In genomic region chr5:117241935-117242531, GRCm38 (mm10) we compare ENCODE assay signal across 8 mouse cellular contexts. TPM values are rescaled to one million over a fixed set of nuclear protein-coding genes. Genes with fewer than 3 reads are reported as not detected.
DNase-seq lines count a peak whose midpoint lies in the region; ATAC-seq and TF ChIP-seq lines count a peak whose summit lies in the region.

No protein-coding gene starts in this region.

- no peaks in the 10 kb centered on the region for H3K27me3 ChIP-seq in lung, embryonic 14.5 days (ENCODE audit: insufficient read depth, low read length)
- H3K27me3 ChIP-seq in forebrain, embryonic 13.5 days = no peaks in the 10 kb centered on the region

- WGBS in lung, embryonic 14.5 days = 46% methylated on average over 16 of the region's 16 CpGs
- 64% methylated on average over 16 of the region's 16 CpGs for WGBS in forebrain, embryonic 13.5 days

- DNase-seq in lung, embryonic 14.5 days = peak; percentile 38
- no peak for DNase-seq in lung, postnatal 4 days
- peak; percentile 59 to 64 for DNase-seq in left cerebral cortex, adult 2 months (ENCODE audit: extremely low spot score in 1 of 2, low spot score in 2 of 2)
- peak; percentile 85 to 88 for DNase-seq in right cerebral cortex, postnatal 10 days (ENCODE audit: low spot score in 2 of 2)
- DNase-seq in thymus, postnatal 0 days (ENCODE audit: low spot score) = no peak
- no peak for DNase-seq in T-cell, adult 2 months (ENCODE audit: low spot score)
- no peak for DNase-seq in lung, postnatal 36 days

- no peak overlapping the region for H3K27ac ChIP-seq in lung, embryonic 14.5 days (ENCODE audit: low read depth)
- peak overlapping the region; percentile 79 for H3K27ac ChIP-seq in forebrain, embryonic 13.5 days
- peak overlapping the region; percentile 98; the same call in 1 of the 2 replicates for H3K27ac ChIP-seq in left cerebral cortex, adult 2 months

- H3K9ac ChIP-seq in lung, embryonic 14.5 days = no peak overlapping the region
- peak overlapping the region; percentile 75 for H3K9ac ChIP-seq in forebrain, embryonic 13.5 days

- H3K4me2 ChIP-seq in lung, embryonic 14.5 days = peak overlapping the region; percentile 80
- peak overlapping the region; percentile 68 for H3K4me2 ChIP-seq in forebrain, embryonic 13.5 days

- peak overlapping the region; percentile 41 for H3K4me3 ChIP-seq in lung, embryonic 14.5 days (ENCODE audit: low read depth, low read length)
- peak overlapping the region; percentile 47 for H3K4me3 ChIP-seq in forebrain, embryonic 13.5 days
- peak overlapping the region; percentile 62 for H3K4me3 ChIP-seq in left cerebral cortex, adult 2 months

- no peaks in the 10 kb centered on the region for H3K4me1 ChIP-seq in lung, embryonic 14.5 days (ENCODE audit: insufficient read depth)
- peaks cover 22% of the 10 kb centered on the region for H3K4me1 ChIP-seq in forebrain, embryonic 13.5 days

- no peak for TF ChIP-seq CTCF in lung, embryonic 14.5 days (IDR thresholded peaks at IDR 0.05; ENCODE audit: low read depth)
- TF ChIP-seq CTCF in left cerebral cortex, adult 2 months (IDR thresholded peaks at IDR 0.05) = no peak

- intact Hi-C loops in left cerebral cortex, adult 2 months (cut with DNase I) = loop anchor here (5.0 kb wide), 2 partner anchors 45 to 115 kb away; partner anchors contain the start of genes Pebp1 and Wsb2

- ATAC-seq in lung, embryonic 14.5 days (ENCODE audit: insufficient read depth) = no peak
- ATAC-seq in forebrain, embryonic 13.5 days = no peak

- H3K9me3 ChIP-seq in lung, embryonic 14.5 days (ENCODE audit: low read depth, low read length) = no peaks in the 10 kb centered on the region
- H3K9me3 ChIP-seq in forebrain, embryonic 13.5 days (replicated peaks) = no peaks in the 10 kb centered on the region

- H3K36me3 ChIP-seq in lung, embryonic 14.5 days (ENCODE audit: insufficient read depth) = no peaks in the 10 kb centered on the region
- H3K36me3 ChIP-seq in forebrain, embryonic 13.5 days (ENCODE audit: poor library complexity, severe bottlenecking) = no peaks in the 10 kb centered on the region

RNA-seq across cellular contexts. Expression of gene Pebp1, which starts 45.4 kb away (rescaled TPM):
- 705 and 755 TPM in 2 replicates for polyA plus RNA-seq in lung, embryonic 14.5 days (2014; fragmentation: Nextera tagmentation; extraction: Ambion mirVana)
- polyA plus RNA-seq in forebrain, embryonic 13.5 days (2015; fragmentation: Nextera tagmentation; extraction: Ambion mirVana) = 1,080 and 1,130 TPM in 2 replicates
- total RNA-seq in left cerebral cortex, adult 2 months (2021) = 100 to 1,000 TPM; 647 to 672 TPM
- polyA plus RNA-seq in thymus, postnatal 0 days (2015; fragmentation: Nextera tagmentation; extraction: Ambion mirVana) = 420 and 455 TPM in 2 replicates

Comparison
In these comparisons a context has a peak if more than half of its experiments do, and no peak if none do; other contexts are left out.
1. DNase-seq: peak in lung, embryonic 14.5 days (single experiment), left cerebral cortex, adult 2 months (2 of 2) and right cerebral cortex, postnatal 10 days (2 of 2); none in lung, postnatal 4 days (0 of 2), thymus, postnatal 0 days (single experiment), T-cell, adult 2 months (single experiment) and lung, postnatal 36 days (single experiment).
2. Peak in every context shown above with its lines, with median percentiles within 50 percentile points of each other: H3K4me3 ChIP-seq.